Mouse (Mus musculus): ENCODE measurements around the gene Eif3k.
A peak's percentile ranks its signal among the peaks of the same experiment; 100 is the strongest.

GRCm38 (mm10) chr7:28966751-28967505, 14.7 kb downstream of the Eif3k start:
- peak in 1 of 3 experiments; percentile 22 for TF ChIP-seq MYOD1 (IDR thresholded peaks at IDR 0.05; ENCODE audit: control insufficient read depth in 1 of 3, insufficient read length in 2 of 3, low read depth in 2 of 3)
- no peak for TF ChIP-seq POLR2A (IDR thresholded peaks at IDR 0.05; ENCODE audit: insufficient read length, low read depth)
- TF ChIP-seq CEBPB (IDR thresholded peaks at IDR 0.05; ENCODE audit: insufficient read depth, poor library complexity, severe bottlenecking): no peak
- peak in 1 of 3 experiments; percentile 37 for TF ChIP-seq MYOG (IDR thresholded peaks at IDR 0.05; ENCODE audit: control insufficient read depth in 1 of 3, insufficient read depth in 1 of 3, insufficient read length in 2 of 3, low read depth in 2 of 3)
- TF ChIP-seq POLR2AphosphoS2 (IDR thresholded peaks at IDR 0.05; ENCODE audit: insufficient read length, low read depth): no peak
- TF ChIP-seq E2F4 (IDR thresholded peaks at IDR 0.05; ENCODE audit: insufficient read depth): no peak
- no peak for TF ChIP-seq MAX (IDR thresholded peaks at IDR 0.05; ENCODE audit: low read depth)
- no peak for TF ChIP-seq TCF12 (IDR thresholded peaks at IDR 0.05; ENCODE audit: insufficient read depth, poor library complexity, severe bottlenecking)
- no peak for TF ChIP-seq USF1 (IDR thresholded peaks at IDR 0.05; ENCODE audit: low read depth)

Data from myocyte (in vitro differentiated cells).